Mouse (Mus musculus) kidney, embryonic 15.5 days (tissue): ENCODE results near the gene Lmx1b. TPM values are rescaled to one million over a fixed set of nuclear protein-coding genes. Genes with fewer than 3 reads are reported as not detected.

Source experiments
- ATAC-seq: fragments of 200-750 bp; cut with Nextera tagmentation; replicated peaks from 2 replicates; pipeline ENCODE4 v1.8.0; 2017; ENCODE audit warnings: moderate TSS enrichment; ENCODE audit not compliant: low FRiP score
- H3K27ac ChIP-seq: fragments of 300-500 bp; sonication (generic); 2 replicates; pipeline ENCODE4 v1.5.1; 2015; ENCODE audit warnings: mild to moderate bottlenecking, inconsistent platforms
- H3K27me3 ChIP-seq: fragments of 300-500 bp; sonication (generic); 2 replicates; pipeline ENCODE4 v1.6.1; 2015; ENCODE audit warnings: inconsistent platforms
- H3K36me3 ChIP-seq: fragments of 300-500 bp; sonication (generic); 2 replicates; pipeline ENCODE4 v1.6.1; 2015; ENCODE audit warnings: inconsistent platforms
- H3K4me1 ChIP-seq: fragments of 300-500 bp; sonication (generic); 2 replicates; pipeline ENCODE4 v1.6.1; 2015; ENCODE audit warnings: inconsistent platforms
- H3K4me2 ChIP-seq: fragments of 300-500 bp; sonication (generic); 2 replicates; pipeline ENCODE4 v1.6.1; 2015; ENCODE audit warnings: moderate library complexity, mild to moderate bottlenecking, inconsistent platforms
- H3K4me3 ChIP-seq: fragments of 300-500 bp; sonication (generic); replicated peaks from 2 replicates; pipeline ENCODE4 v1.5.1; 2015; ENCODE audit warnings: mild to moderate bottlenecking, inconsistent platforms
- H3K9ac ChIP-seq: fragments of 300-500 bp; sonication (generic); 2 replicates; pipeline ENCODE4 v1.6.1; 2015; ENCODE audit warnings: mild to moderate bottlenecking, inconsistent platforms
- H3K9me3 ChIP-seq: fragments of 300-500 bp; sonication (generic); replicated peaks from 2 replicates; pipeline ENCODE4 v1.6.1; 2016; ENCODE audit warnings: inconsistent platforms
- WGBS: fragments of 180-500 bp; shearing (Covaris S2); methylation state at CpG from one replicate; pipeline ENCODE4 v1.1.7; 2015; ENCODE audit warnings: mixed read lengths; 5-methylcytosine and 5-hydroxymethylcytosine counted together
- polyA plus RNA-seq: library from polyadenylated mRNA; unstranded; fragments of >200 nt; fragmentation: Nextera tagmentation; extraction: Ambion mirVana; gene quantifications from 2 replicates; pipeline ENCODE4 v1.2.1, GENCODE M21; 2015

The Lmx1b gene
- polyA plus RNA-seq, 1 experiment from 2014 or later, result 1.2 TPM

- Histone ChIP-seq H3K4me1 (peaks cover 27% of the 10 kb centered on the region), H3K9ac (no peak overlapping the region), H3K27me3 (peaks cover 82% of the 10 kb centered on the region), H3K4me3 (no peak overlapping the region), H3K27ac (no peak overlapping the region), H3K36me3 (no peaks in the 10 kb centered on the region), H3K4me2 (no peak overlapping the region), H3K9me3 (no peaks in the 10 kb centered on the region)
- WGBS, result 82% methylated on average over 9 of the region's 9 CpGs
- ATAC-seq, result no peak
Observed at GRCm38 (mm10) chr2:33617670-33618069, 22.6 kb downstream of the Lmx1b start.

- H3K9ac ChIP-seq, result no peak overlapping the region
- ATAC-seq, result peak; percentile 57
- under 1% methylated on average over 30 of the region's 30 CpGs for whole genome bisulfite sequencing
- peak overlapping the region; percentile 63 for H3K4me2 ChIP-seq
- no peak overlapping the region for H3K27ac ChIP-seq
- H3K27me3 ChIP-seq, result peaks cover 87% of the 10 kb centered on the region
- H3K36me3 ChIP-seq, result no peaks in the 10 kb centered on the region
- no peaks in the 10 kb centered on the region for H3K9me3 ChIP-seq
- H3K4me3 ChIP-seq, result peak overlapping the region; percentile 40
- H3K4me1 ChIP-seq, result peaks cover 34% of the 10 kb centered on the region
Observed at GRCm38 (mm10) chr2:33616411-33616843, 23.9 kb downstream of the Lmx1b start.

- H3K27me3 ChIP-seq, result peaks cover 92% of the 10 kb centered on the region
- 5% methylated on average over 17 of the region's 17 CpGs for WGBS
- peak; percentile 57 for ATAC-seq
- H3K9ac ChIP-seq, result no peak overlapping the region
- no peaks in the 10 kb centered on the region for H3K36me3 ChIP-seq
- peak overlapping the region; percentile 40 for H3K4me3 ChIP-seq
- H3K4me2 ChIP-seq, result peak overlapping the region; percentile 63
- H3K9me3 ChIP-seq, result no peaks in the 10 kb centered on the region
- no peak overlapping the region for H3K27ac ChIP-seq
- peaks cover 34% of the 10 kb centered on the region for H3K4me1 ChIP-seq
Observed at GRCm38 (mm10) chr2:33615843-33616344, 24.4 kb downstream of the Lmx1b start.

- Histone ChIP-seq H3K27me3 (peaks cover 87% of the 10 kb centered on the region), H3K36me3 (no peaks in the 10 kb centered on the region), H3K9me3 (no peaks in the 10 kb centered on the region), H3K27ac (peak overlapping the region; percentile 49), H3K9ac (no peak overlapping the region), H3K4me2 (peak overlapping the region; percentile 26), H3K4me1 (peaks cover 50% of the 10 kb centered on the region), H3K4me3 (no peak overlapping the region)
- ATAC-seq, result peak; percentile 57
- 2% methylated on average over 18 of the region's 18 CpGs for WGBS
Observed at GRCm38 (mm10) chr2:33605487-33606256, 34.6 kb downstream of the Lmx1b start.

DNA sequence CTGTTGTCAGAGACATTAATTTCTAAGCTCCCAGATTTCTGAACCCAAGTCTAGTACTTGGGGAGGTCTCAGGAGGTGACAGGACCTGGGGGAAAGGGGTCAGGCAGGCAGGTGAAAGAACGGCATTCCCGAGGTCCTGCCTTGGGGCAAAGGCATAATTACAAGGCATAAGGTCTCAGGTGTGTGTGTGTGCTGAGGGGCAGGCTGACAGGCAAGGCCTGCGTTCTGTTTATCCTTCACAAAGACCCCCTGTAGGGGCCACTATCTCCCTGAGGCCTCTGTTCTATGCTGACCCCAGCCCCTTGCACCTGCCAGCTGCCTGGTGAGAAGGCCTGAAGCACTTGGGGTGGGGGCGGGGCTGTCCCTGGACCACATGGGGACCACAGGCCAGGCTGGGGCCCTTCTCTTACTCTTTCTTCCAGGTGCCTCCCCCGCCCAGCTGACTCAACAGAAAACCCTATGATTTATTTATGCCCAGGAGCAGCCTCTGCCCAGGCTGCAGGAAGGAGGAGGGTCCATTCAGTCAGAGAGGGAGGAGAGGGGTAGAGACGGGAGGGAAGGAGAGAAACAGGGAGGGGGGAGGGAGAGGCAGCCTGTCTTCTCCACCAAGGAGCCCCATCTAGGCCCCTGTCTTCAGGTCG, 35.3 kb downstream of the Lmx1b start:
- Histone ChIP-seq H3K27me3 (peaks cover 80% of the 10 kb centered on the region), H3K9me3 (no peaks in the 10 kb centered on the region), H3K4me1 (peaks cover 50% of the 10 kb centered on the region), H3K4me2 (peak overlapping the region; percentile 26), H3K36me3 (no peaks in the 10 kb centered on the region), H3K27ac (peak overlapping the region; percentile 52), H3K4me3 (no peak overlapping the region), H3K9ac (no peak overlapping the region)
- WGBS, result 10% methylated on average over 7 of the region's 7 CpGs
- ATAC-seq, result peak; percentile 79

DNA sequence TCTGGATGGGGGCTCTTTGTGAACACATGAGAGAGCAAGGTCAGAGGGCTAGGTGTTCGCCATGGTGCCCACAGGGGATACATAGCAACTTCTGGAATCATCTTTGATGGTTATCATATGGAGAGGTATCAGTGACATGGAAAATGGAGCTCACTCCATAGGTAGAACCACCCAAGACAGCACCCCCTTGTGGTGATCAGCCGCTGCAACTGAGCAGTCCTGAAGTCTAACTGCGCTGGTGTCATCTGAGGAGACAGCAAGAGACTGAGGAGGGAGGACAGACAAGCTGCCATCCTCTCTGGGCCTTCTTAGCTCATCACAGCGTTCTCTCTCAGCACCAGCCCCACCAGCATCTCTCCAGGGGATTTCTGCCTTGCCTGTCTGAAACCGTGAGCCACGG, 39.8 kb downstream of the Lmx1b start:
- ATAC-seq, result no peak
- H3K4me2 ChIP-seq, result no peak overlapping the region
- H3K9me3 ChIP-seq, result no peaks in the 10 kb centered on the region
- WGBS, result 47% methylated on average over 6 of the region's 6 CpGs
- H3K9ac ChIP-seq, result no peak overlapping the region
- H3K4me1 ChIP-seq, result peaks cover 27% of the 10 kb centered on the region
- peaks cover 62% of the 10 kb centered on the region for H3K27me3 ChIP-seq
- H3K36me3 ChIP-seq, result no peaks in the 10 kb centered on the region
- no peak overlapping the region for H3K4me3 ChIP-seq
- no peak overlapping the region for H3K27ac ChIP-seq

GRCm38 (mm10) chr2:33597384-33597783, 42.9 kb downstream of the Lmx1b start:
- Histone ChIP-seq H3K4me3 (no peak overlapping the region), H3K9ac (no peak overlapping the region), H3K27ac (no peak overlapping the region), H3K4me1 (peaks cover 39% of the 10 kb centered on the region), H3K4me2 (no peak overlapping the region), H3K27me3 (peaks cover 33% of the 10 kb centered on the region), H3K36me3 (no peaks in the 10 kb centered on the region), H3K9me3 (no peaks in the 10 kb centered on the region)
- WGBS, result 59% methylated on average over 4 of the region's 4 CpGs
- ATAC-seq, result no peak

- Histone ChIP-seq H3K27ac (0 out of 2 replicates have a peak overlapping the region, but pooled peaks have one; percentile 7), H3K27me3 (peaks cover 26% of the 10 kb centered on the region), H3K9ac (no peak overlapping the region), H3K36me3 (no peaks in the 10 kb centered on the region), H3K4me3 (no peak overlapping the region), H3K9me3 (no peaks in the 10 kb centered on the region), H3K4me2 (no peak overlapping the region), H3K4me1 (peaks cover 42% of the 10 kb centered on the region)
- 14% methylated on average over 7 of the region's 7 CpGs for WGBS
- ATAC-seq, result peak; percentile 44; the same call in 1 of the 2 replicates
Observed at GRCm38 (mm10) chr2:33595085-33595423, 45.3 kb downstream of the Lmx1b start.

DNA sequence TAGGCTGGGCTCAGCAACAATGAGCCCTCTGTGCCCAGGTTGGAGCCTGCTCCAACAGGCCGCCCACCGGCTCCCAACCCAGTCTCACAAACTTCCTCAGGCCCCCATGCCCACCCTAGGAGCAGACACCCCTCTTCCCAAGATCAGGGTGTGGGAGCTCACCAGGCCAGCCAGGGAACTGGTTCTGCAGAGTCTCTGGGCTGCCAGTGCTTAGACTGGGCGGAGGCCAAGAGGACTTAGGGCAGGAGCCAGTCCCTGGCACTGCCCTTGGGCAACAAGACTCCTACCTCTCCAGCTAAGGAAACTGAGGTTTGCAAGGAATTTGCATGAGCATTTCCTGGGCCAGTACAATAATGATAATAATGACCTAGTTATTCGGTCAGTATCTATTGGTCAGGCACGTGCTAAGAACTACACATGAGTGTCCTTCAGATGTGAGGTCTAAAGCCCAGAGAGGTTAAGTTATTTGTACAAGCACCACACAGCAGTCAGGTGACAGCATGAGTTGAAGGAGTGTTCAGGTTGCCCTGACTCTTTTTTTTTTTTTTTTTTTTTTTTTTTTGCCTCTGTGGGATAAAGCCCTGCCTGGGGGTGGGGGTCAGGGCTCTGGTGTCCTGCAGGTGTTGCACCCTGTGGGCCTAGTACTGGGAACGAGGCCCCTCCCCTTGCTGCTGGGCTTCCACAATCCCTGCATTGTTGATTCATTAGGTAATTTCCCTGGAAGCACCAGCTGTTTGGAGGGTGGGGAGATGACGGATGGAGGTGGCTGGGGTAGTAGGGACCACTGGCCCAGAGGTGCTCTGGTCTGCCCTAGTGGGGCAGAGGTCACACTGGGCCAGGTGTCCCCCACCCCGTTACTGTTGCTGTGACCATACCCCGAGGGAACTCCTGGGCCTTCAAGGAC, 45.9 kb downstream of the Lmx1b start:
- Histone ChIP-seq H3K9me3 (no peaks in the 10 kb centered on the region), H3K27ac (0 out of 2 replicates have a peak overlapping the region, but pooled peaks have one; percentile 7), H3K4me3 (no peak overlapping the region), H3K4me2 (no peak overlapping the region), H3K9ac (no peak overlapping the region), H3K27me3 (peaks cover 26% of the 10 kb centered on the region), H3K36me3 (no peaks in the 10 kb centered on the region), H3K4me1 (peaks cover 42% of the 10 kb centered on the region)
- ATAC-seq, result peak; percentile 20; the same call in 1 of the 2 replicates
- 55% methylated on average over 9 of the region's 9 CpGs for WGBS

DNA sequence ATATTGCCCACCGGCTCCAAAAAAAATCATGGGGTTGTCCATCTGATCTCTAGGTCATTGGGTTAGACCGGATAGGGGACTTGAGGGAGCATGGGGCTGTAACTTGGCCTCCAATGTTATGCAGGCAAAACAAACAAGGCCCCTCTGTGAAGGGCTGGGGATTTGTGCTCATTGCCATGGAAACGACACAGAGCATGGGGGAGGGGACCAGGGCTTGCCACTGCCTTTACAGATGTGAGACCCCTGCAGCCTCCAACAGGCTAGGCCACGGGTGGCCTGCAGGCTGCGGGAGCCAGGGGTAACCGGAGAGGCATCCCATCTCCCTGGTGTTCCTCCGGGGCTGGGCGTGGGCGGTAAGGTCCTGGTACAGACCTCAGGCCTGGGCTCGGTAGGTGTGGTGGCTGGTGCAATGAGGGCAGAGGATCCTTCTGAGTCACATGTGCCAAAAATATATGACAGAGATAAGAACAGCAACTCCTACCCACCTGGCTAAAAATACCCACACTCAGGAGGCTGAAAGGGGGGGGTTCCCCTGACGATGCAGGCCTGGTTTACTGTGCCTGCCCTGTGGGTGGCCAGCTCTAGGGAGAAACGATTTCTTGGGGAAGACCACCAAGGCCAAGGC, 47.3 kb downstream of the Lmx1b start:
- Histone ChIP-seq H3K9ac (no peak overlapping the region), H3K4me1 (peaks cover 46% of the 10 kb centered on the region), H3K36me3 (no peaks in the 10 kb centered on the region), H3K4me3 (no peak overlapping the region), H3K27ac (no peak overlapping the region; the same call in 1 of the 2 replicates), H3K4me2 (no peak overlapping the region), H3K27me3 (peaks cover 18% of the 10 kb centered on the region), H3K9me3 (no peaks in the 10 kb centered on the region)
- ATAC-seq, result peak; percentile 27
- 13% methylated on average over 12 of the region's 12 CpGs for WGBS

GRCm38 (mm10) chr2:33589280-33589679, 51.0 kb downstream of the Lmx1b start:
- Histone ChIP-seq H3K9ac (no peak overlapping the region), H3K4me3 (no peak overlapping the region), H3K9me3 (no peaks in the 10 kb centered on the region), H3K27me3 (peaks cover 31% of the 10 kb centered on the region), H3K4me2 (no peak overlapping the region), H3K4me1 (peaks cover 48% of the 10 kb centered on the region), H3K27ac (no peak overlapping the region), H3K36me3 (no peaks in the 10 kb centered on the region)
- ATAC-seq, result no peak
- WGBS, result 83% methylated on average over 9 of the region's 9 CpGs
